Mouse (Mus musculus): ENCODE data around the gene Mob1b. TPM values are rescaled to one million over a fixed set of nuclear protein-coding genes. Genes with fewer than 3 reads are reported as not detected.

Mob1b gene
- total RNA-seq (2021), result 10 to 100 TPM; 25.8 to 29.9 TPM
- long read RNA-seq, experiment 1, transcript Mob1b-201 (6 exons, 2,705 nt), result major isoform, 8 of 13 reads
- long read RNA-seq, experiment 1, partial matches to known transcripts, result 0 of 13 reads
- long read RNA-seq, experiment 1, other reads (novel, unspliced or antisense), result 5 of 13 reads
- long read RNA-seq, experiment 2, transcript Mob1b-201 (6 exons, 2,705 nt), result major isoform, 11 of 13 reads
- long read RNA-seq, experiment 2, partial matches to known transcripts, result 1 of 13 reads
- long read RNA-seq, experiment 2, other reads (novel, unspliced or antisense), result 1 of 13 reads

- intact Hi-C loops (cut with DNase I; ENCODE audit: low total_unique reads), result loop anchor here (5.0 kb wide), 1 partner anchor 43 kb away; the partner anchor contains the start of gene Grsf1
- DNase-seq, result peak; percentile 99
Measured at GRCm38 (mm10) chr5:88720116-88721002, at the start of gene Mob1b. Gene Mob1b, plus strand, starts transcription at chr5:88720855.

GRCm38 (mm10) chr5:88674703-88675442 is 45.8 kb upstream of the Mob1b start:
- DNase-seq, result peak; percentile 20
- intact Hi-C loops (cut with DNase I; ENCODE audit: low total_unique reads), result loop anchor here (5.0 kb wide), 1 partner anchor 47 kb away; the partner anchor contains the start of gene Mob1b

- intact Hi-C loops (cut with DNase I; ENCODE audit: low total_unique reads), result loop anchor here (5.0 kb wide), 1 partner anchor 47 kb away; the partner anchor contains the start of gene Mob1b
- DNase-seq, result peak; percentile 91
Measured at GRCm38 (mm10) chr5:88675443-88676387, 44.9 kb upstream of the Mob1b start, which contains the start of gene Grsf1. Gene Grsf1, minus strand, starts transcription at chr5:88676171.

GRCm38 (mm10) chr5:88678929-88679328 is 41.7 kb upstream of the Mob1b start:
- intact Hi-C loops (cut with DNase I; ENCODE audit: low total_unique reads), result loop anchor here (5.0 kb wide), 1 partner anchor 43 kb away; the partner anchor contains the start of gene Mob1b
- DNase-seq, result no peak

GRCm38 (mm10) chr5:88679341-88679740 is 41.3 kb upstream of the Mob1b start:
- intact Hi-C loops (cut with DNase I; ENCODE audit: low total_unique reads), result loop anchor here (5.0 kb wide), 1 partner anchor 43 kb away; the partner anchor contains the start of gene Mob1b
- DNase-seq, result no peak

GRCm38 (mm10) chr5:88680567-88680966 is 40.1 kb upstream of the Mob1b start:
- intact Hi-C loops (cut with DNase I; ENCODE audit: low total_unique reads), result loop anchor here (10.0 kb wide), 1 partner anchor 84 kb away; the partner anchor contains the start of gene Dck
- no peak for DNase-seq

- DNase-seq, result no peak
- intact Hi-C loops (cut with DNase I; ENCODE audit: low total_unique reads), result loop anchor here (10.0 kb wide), 1 partner anchor 81 kb away; the partner anchor contains the start of gene Dck
Measured at GRCm38 (mm10) chr5:88683706-88684105, 36.9 kb upstream of the Mob1b start.

- no peak for DNase-seq
- intact Hi-C loops (cut with DNase I; ENCODE audit: low total_unique reads), result loop anchor here (10.0 kb wide), 1 partner anchor 81 kb away; the partner anchor contains the start of gene Dck
Measured at GRCm38 (mm10) chr5:88684226-88684625, 36.4 kb upstream of the Mob1b start.

GRCm38 (mm10) chr5:88685306-88685705 is 35.3 kb upstream of the Mob1b start:
- DNase-seq, result no peak
- intact Hi-C loops (cut with DNase I; ENCODE audit: low total_unique reads), result loop anchor here (10.0 kb wide), 1 partner anchor 79 kb away; the partner anchor contains the start of gene Dck

- DNase-seq, result no peak
- intact Hi-C loops (cut with DNase I; ENCODE audit: low total_unique reads), result loop anchor here (10.0 kb wide), 1 partner anchor 79 kb away; the partner anchor contains the start of gene Dck
Measured at GRCm38 (mm10) chr5:88685745-88686299, 34.8 kb upstream of the Mob1b start.

GRCm38 (mm10) chr5:88687996-88688406 is 32.7 kb upstream of the Mob1b start:
- DNase-seq, result no peak
- intact Hi-C loops (cut with DNase I; ENCODE audit: low total_unique reads), result loop anchor here (10.0 kb wide), 1 partner anchor 77 kb away; the partner anchor contains the start of gene Dck

GRCm38 (mm10) chr5:88688583-88689187 is 32.0 kb upstream of the Mob1b start:
- DNase-seq, result no peak
- intact Hi-C loops (cut with DNase I; ENCODE audit: low total_unique reads), result loop anchor here (10.0 kb wide), 1 partner anchor 76 kb away; the partner anchor contains the start of gene Dck

- no peak for DNase-seq
- intact Hi-C loops (cut with DNase I; ENCODE audit: low total_unique reads), result loop anchor here (10.0 kb wide), 1 partner anchor 75 kb away; the partner anchor contains the start of gene Dck
Measured at GRCm38 (mm10) chr5:88689279-88689938, 31.2 kb upstream of the Mob1b start.

- DNase-seq, result no peak
- intact Hi-C loops (cut with DNase I; ENCODE audit: low total_unique reads), result loop anchor here (10.0 kb wide), 1 partner anchor 94 kb away; no protein-coding TSS in a partner anchor
Measured at GRCm38 (mm10) chr5:88690681-88691505, 29.8 kb upstream of the Mob1b start.

GRCm38 (mm10) chr5:88691506-88692095 is 29.1 kb upstream of the Mob1b start:
- no peak for DNase-seq
- intact Hi-C loops (cut with DNase I; ENCODE audit: low total_unique reads), result loop anchor here (10.0 kb wide), 1 partner anchor 93 kb away; no protein-coding TSS in a partner anchor

Measured in gastrocnemius, postnatal 14 days (tissue).